Mouse (Mus musculus) embryo, embryonic 11 days (tissue): ENCODE data around the gene Gm13276.
"Not testable (repeated sequence)": the region's sequence is repeated elsewhere in the genome, so short reads cannot be mapped to it uniquely, and the experiment has no call there.

Source experiments
- DNase-seq: peaks from one replicate; pipeline ENCODE4 v3.0.0-alpha.2; 2015

Gene Gm13276

GRCm38 (mm10) chr4:88788402-88788801 lies 2.9 kb downstream of the Gm13276 start, which contains the start of gene Gm13277:
Gm13277 (plus strand) TSS chr4:88788632.
- not testable (repeated sequence) for DNase-seq

GRCm38 (mm10) chr4:88791250-88791649 lies 5.7 kb downstream of the Gm13276 start, which contains the start of gene Gm13278:
Gm13278 (plus strand) TSS chr4:88791550.
- not testable (repeated sequence) for DNase-seq

DNA sequence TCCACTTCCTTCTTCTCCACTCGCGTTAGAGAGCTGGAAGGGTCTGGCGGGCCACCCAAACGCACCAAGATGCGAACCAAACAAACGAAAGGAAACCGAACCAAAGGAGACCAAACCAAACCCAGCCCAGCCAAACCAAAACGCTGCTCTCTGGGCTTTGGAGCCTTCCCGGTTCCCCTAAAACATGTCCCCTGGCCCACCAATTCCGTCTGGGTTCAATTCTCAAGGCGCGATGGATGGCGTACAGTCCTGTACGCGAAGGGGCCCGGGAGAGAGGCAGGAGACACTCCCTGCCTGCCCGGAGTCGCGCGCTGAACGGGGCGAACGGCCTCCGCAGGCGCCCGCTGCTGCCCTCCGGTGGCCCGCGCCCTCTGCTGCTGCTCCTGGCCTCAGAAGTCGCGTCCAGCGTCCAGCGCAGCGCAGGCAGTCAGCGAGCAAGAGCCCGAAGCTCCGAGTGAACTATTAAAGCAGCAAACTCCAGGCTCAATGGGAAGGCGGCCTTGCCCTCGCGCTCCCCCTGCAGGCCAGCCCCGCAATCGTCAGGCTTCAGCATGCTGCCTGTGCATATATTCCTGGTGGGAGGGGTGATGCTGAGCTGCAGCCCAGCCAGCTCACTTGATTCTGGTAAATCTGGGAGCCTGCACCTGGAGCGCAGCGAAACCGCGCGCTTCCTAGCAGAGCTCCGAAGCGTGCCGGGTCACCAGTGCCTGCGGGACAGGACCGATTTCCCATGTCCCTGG lies 8.6 kb downstream of the Gm13276 start, which contains the start of gene Gm13275:
Gene Gm13275 (plus strand): TSS at position 552 of the 740 bp plus-strand sequence.
- DNase-seq: not testable (repeated sequence)

- not testable (repeated sequence) for DNase-seq
These were observed 11.6 kb downstream of the Gm13276 start, which contains the start of gene Gm13279 for GRCm38 (mm10) chr4:88797097-88797496. Gm13279 (plus strand) TSS chr4:88797397.

DNA sequence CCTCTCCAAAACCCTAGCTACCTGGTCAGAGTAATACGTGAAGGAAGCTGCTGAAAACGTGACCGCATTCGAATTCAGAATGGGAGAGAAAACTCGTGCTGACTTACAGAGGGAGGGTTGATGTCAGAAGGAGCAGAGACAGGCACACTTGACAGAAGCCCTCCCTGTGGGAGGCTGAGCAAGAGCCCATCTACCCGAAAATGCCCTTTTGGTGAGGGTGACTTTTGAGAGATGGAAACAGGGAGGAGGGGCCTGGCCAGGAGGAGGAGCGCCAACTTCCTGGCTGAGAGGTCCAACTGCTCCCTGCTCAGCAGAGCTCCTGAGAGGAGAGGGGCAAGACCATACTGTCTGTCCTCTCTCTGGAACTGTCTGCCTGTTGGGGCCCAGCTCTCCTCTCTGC lies 13.9 kb downstream of the Gm13276 start, which contains the start of gene Gm13285:
Gene Gm13285 (plus strand): TSS at position 301 of the 400 bp plus-strand sequence.
- not testable (repeated sequence) for DNase-seq

DNA sequence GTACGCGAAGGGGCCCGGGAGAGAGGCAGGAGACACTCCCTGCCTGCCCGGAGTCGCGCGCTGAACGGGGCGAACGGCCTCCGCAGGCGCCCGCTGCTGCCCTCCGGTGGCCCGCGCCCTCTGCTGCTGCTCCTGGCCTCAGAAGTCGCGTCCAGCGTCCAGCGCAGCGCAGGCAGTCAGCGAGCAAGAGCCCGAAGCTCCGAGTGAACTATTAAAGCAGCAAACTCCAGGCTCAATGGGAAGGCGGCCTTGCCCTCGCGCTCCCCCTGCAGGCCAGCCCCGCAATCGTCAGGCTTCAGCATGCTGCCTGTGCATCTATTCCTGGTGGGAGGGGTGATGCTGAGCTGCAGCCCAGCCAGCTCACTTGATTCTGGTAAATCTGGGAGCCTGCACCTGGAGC lies 17.4 kb downstream of the Gm13276 start, which contains the start of gene Gm13287:
Gene Gm13287 (plus strand): TSS at position 301 of the 400 bp plus-strand sequence.
- not testable (repeated sequence) for DNase-seq

- not testable (repeated sequence) for DNase-seq
These were observed 19.7 kb downstream of the Gm13276 start, which contains the start of gene Gm13288 for GRCm38 (mm10) chr4:88805231-88805630. Gm13288 (plus strand) TSS chr4:88805531.

DNA sequence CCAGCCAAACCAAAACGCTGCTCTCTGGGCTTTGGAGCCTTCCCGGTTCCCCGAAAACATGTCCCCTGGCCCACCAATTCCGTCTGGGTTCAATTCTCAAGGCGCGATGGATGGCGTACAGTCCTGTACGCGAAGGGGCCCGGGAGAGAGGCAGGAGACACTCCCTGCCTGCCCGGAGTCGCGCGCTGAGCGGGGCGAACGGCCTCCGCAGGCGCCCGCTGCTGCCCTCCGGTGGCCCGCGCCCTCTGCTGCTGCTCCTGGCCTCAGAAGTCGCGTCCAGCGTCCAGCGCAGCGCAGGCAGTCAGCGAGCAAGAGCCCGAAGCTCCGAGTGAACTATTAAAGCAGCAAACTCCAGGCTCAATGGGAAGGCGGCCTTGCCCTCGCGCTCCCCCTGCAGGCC lies 20.3 kb downstream of the Gm13276 start:
- not testable (repeated sequence) for DNase-seq

DNA sequence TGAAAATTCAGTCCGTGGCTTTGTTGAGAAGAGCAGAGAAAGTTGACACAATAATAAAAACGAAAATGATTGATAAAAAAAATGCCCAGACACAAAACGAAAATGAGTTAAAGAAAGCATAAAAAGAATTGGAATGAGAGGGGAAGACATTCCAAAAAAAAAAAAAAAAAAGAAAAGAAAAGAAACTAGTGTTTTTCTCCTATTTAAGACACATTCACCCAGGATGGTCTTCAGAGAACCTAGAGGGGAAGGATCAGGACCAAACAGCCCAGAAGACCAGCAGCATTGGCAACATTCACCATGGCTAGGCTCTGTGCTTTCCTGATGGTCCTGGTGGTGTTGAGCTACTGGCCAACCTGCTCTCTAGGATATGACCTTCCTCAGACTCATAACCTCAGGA lies 30.4 kb downstream of the Gm13276 start, which contains the start of gene Ifna7:
Gene Ifna7 (plus strand): TSS at position 301 of the 400 bp plus-strand sequence.
- DNase-seq: no peak

- DNase-seq: no peak
These were observed 34.1 kb downstream of the Gm13276 start, which contains the start of gene Ifna11 for GRCm38 (mm10) chr4:88819659-88820058. Ifna11 (plus strand) TSS chr4:88819959.

DNA sequence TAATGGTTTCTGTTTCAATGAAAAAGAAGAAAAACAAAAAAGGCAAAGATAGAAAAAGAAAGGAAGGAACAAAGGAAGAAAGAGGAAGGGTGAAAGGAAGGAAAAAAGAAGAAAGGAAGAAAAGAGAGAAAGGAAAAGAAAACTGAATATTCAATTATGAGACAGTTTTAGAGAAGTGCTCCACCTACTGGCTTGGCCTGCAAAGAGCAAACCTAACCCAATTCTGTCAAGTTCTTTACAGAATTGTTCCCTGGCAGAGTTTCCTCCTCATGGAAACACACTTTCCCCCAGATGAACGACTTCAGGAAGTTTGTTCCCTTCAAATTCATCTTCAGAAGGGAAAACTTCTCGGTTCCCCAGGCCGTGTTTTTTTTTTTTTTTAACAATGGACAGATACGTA lies 37.5 kb downstream of the Gm13276 start:
- DNase-seq: peak; percentile 37

DNA sequence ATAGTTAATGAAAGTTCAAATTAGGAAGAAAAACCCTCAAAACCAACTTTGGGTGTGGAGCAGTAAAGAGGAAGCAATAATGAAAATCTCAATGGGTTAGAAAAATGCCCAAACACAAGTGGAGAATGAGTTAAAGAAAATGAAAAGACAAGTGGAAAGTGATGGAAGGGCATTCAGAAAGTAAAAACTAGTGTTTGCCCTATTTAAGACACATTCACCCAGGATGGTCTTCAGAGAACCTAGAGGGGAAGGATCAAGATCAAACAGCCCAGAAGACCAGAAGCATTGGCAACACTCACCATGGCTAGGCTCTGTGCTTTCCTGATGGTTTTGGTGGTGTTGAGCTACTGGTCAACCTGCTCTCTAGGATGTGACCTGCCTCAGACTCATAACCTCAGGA lies 41.6 kb downstream of the Gm13276 start, which contains the start of gene Ifna6:
Gene Ifna6 (plus strand): TSS at position 301 of the 400 bp plus-strand sequence.
- DNase-seq: not testable (repeated sequence)

- peak; percentile 39 for DNase-seq
These were observed 45.0 kb downstream of the Gm13276 start for GRCm38 (mm10) chr4:88830523-88830922.

DNA sequence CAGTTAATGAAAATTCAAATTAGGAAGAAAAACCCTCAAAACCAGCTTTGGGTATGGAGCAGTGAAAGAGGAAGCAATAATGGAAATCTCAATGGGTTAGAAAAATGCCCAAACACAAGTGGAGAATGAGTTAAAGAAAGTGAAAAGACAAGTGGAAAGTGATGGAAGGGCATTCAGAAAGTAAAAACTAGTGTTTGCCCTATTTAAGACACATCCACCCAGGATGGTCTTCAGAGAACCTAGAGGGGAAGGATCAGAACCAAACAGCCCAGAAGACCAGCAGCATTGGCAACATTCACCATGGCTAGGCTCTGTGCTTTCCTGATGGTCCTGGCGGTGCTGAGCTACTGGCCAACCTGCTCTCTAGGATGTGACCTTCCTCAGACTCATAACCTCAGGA lies 49.7 kb downstream of the Gm13276 start, which contains the start of gene Ifna5:
Gene Ifna5 (plus strand): TSS at position 301 of the 400 bp plus-strand sequence.
- DNase-seq: not testable (repeated sequence)
